Mouse (Mus musculus): ENCODE data around the gene Nol6. TPM values are rescaled to one million over a fixed set of nuclear protein-coding genes. Genes with fewer than 3 reads are reported as not detected.

Nol6 gene
- polyA plus RNA-seq, 2 experiments, result 8.5 to 9.5 TPM

DNA sequence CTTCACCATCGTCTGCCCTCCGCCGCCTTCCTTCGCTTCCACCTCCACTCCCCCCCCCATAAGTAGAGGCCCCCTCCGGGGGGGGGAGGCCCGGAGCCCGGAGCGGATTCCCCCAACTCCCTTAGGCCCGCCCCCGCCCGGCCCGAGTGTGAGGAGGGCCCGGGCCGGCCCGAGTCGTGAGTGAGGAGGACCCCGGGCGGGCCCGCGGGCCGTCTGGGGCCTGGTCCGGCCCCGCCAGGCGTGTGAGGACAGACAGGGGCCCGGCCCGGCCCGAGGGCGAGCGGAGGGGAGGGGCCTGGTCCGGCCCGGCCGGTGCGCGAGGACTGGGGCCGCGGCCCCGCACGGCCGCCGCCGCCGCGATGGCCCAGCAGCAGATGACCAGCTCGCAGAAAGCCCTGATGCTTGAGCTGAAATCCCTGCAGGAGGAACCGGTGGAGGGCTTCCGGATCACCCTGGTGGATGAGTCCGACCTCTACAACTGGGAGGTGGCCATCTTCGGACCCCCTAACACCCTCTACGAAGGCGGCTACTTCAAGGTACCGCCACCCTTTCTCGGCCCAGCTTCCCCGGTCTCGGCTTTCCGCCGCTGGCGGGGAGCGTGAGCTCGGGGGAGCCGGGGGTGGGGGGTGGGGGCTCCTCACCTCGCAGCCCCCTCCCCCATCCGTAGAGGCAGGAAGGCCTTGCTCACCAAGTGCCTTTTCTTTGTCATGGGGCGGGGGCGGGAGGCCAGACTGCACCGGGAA is 11.6 kb upstream of the Nol6 start, which contains the start of gene Ube2r2:
Gene Ube2r2, plus strand, starts transcription at position 33 of the 743 bp plus-strand sequence.
- peak within 1 kb of the TSS; percentile 98 for H3K9ac ChIP-seq (replicated peaks)
- H3K27ac ChIP-seq, result peak within 1 kb of the TSS; percentile 97
- DNase-seq (ENCODE audit: low read depth in 3 of 3, low spot score in 3 of 3) (no peak), ATAC-seq (ENCODE audit: insufficient read depth) (peak; percentile 66)
- no peaks in the 10 kb centered on the region for H3K9me3 ChIP-seq (ENCODE audit: control insufficient read depth, low read length)
- TF ChIP-seq CTCF (IDR thresholded peaks at IDR 0.05; ENCODE audit: low read depth), result no peak
- no peak for TF ChIP-seq EP300 (IDR thresholded peaks at IDR 0.05; ENCODE audit: low read depth)
- under 1% methylated on average over 63 of the region's 65 CpGs for WGBS (ENCODE audit: insufficient replicate concordance)
- H3K4me3 ChIP-seq (ENCODE audit: insufficient read depth in 1 of 2, low read depth in 2 of 2, low read length in 2 of 2), result peak within 1 kb of the TSS; percentile 96 to 97
- peak within 1 kb of the TSS; percentile 91 for H3K4me2 ChIP-seq (ENCODE audit: low read depth)
- H3K36me3 ChIP-seq (replicated peaks; ENCODE audit: control insufficient read depth, insufficient read depth, low read depth), result peaks cover 13% of the 10 kb centered on the region
- peaks cover 32% of the 10 kb centered on the region in 2 experiments for H3K4me1 ChIP-seq (replicated peaks; ENCODE audit: control insufficient read depth in 2 of 2, insufficient read depth in 2 of 2, low read length in 1 of 2)
- peaks cover 2% of the 10 kb centered on the region; the same call in 1 of the 2 replicates for H3K27me3 ChIP-seq (ENCODE audit: control insufficient read depth, insufficient read depth, low read length)

DNA sequence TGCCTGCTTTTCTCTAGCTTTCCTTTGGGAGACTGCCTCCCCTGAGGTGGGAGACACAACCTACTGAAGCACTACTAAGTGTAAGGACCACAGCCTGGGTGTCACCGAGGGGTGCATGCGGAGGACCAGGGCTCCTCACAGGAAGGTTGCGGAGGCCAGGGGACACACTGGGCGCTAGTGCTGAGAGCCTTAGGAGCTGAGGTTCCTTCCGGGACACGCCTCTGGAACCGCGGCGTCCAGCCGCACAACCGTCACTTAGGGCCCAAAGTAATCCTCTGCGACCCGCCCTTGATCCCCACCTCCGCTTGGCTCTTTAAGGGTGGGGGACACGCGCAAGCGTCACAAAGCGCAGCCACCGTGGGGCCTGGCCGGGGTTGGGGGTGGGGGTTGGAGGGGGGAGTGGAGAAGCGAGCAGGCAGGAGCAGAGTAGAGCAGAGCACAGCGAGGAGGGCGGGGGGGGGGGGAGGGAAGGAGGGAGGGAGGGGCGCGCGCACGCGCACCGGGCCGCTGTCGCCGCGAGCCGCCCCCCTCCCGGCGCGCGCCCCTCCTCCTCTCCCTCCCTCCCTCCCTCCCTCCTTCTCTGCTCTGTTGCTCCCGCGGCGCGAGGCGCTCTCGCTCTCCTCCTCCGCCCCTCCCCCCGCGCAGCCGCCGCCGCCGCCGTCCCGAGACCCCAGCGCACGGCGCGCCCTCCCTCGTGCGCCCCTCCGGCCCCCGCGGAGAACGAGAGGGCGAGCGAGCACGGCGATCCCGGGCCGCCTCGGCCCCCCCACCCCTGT is 10.9 kb upstream of the Nol6 start:
- ATAC-seq (ENCODE audit: insufficient read depth), result peak; percentile 84
- no peak for TF ChIP-seq EP300 (IDR thresholded peaks at IDR 0.05; ENCODE audit: low read depth)
- no peak for TF ChIP-seq CTCF (IDR thresholded peaks at IDR 0.05; ENCODE audit: low read depth)
- H3K9ac ChIP-seq (replicated peaks), result peak overlapping the region; percentile 98
- H3K27me3 ChIP-seq (ENCODE audit: control insufficient read depth, insufficient read depth, low read length), result peaks cover 2% of the 10 kb centered on the region; the same call in 1 of the 2 replicates
- WGBS (ENCODE audit: insufficient replicate concordance), result 0% methylated on average over 42 of the region's 70 CpGs
- H3K4me2 ChIP-seq (ENCODE audit: low read depth), result peak overlapping the region; percentile 91
- peaks cover 7% of the 10 kb centered on the region for H3K36me3 ChIP-seq (replicated peaks; ENCODE audit: control insufficient read depth, insufficient read depth, low read depth)
- H3K27ac ChIP-seq, result peak overlapping the region; percentile 97
- peak overlapping the region; percentile 96 to 97 for H3K4me3 ChIP-seq (ENCODE audit: insufficient read depth in 1 of 2, low read depth in 2 of 2, low read length in 2 of 2)
- DNase-seq (ENCODE audit: low read depth in 3 of 3, low spot score in 3 of 3), result peak in 2 of 3 experiments; percentile 64 to 68
- H3K9me3 ChIP-seq (ENCODE audit: control insufficient read depth, low read length), result no peaks in the 10 kb centered on the region
- peaks cover 39 to 40% of the 10 kb centered on the region in 2 experiments for H3K4me1 ChIP-seq (replicated peaks; ENCODE audit: control insufficient read depth in 2 of 2, insufficient read depth in 2 of 2, low read length in 1 of 2)

DNA sequence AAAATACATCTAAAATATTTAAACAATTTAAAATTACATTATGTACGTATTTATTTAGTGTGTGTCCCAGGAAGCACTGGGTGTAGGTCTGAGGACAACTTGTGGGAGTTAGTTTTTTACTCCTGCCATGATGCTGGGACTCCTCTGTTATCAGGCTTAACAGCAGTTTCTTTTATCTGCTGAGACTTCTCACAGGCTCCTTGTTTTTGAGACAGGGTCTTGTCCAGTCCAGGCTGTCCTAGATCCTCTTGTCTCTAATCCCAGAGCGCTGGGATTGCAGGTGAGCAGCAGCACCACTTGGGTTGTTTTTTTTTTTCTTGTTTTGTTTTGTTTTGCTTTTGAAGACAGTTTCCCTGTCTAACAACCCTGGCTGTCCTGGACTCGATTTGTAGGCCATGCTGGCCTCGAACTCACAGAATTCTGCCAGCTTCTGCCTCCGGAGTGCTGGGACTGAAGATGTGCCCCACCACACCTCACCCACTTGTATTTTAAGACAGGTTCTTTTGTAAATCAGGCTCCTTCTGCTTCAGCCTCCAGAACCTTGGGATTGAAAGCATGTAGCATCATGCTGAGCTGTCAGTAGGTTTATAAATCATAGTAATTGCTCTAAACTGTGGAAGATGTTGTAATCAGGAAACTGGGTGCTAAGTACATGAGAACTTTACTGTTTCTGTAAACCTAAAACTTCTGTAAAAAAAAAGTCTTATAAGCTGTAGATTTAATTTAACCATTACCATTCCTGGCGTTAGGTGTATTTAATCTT is 9.5 kb upstream of the Nol6 start:
- peak overlapping the region; percentile 56 for H3K9ac ChIP-seq (replicated peaks)

DNA sequence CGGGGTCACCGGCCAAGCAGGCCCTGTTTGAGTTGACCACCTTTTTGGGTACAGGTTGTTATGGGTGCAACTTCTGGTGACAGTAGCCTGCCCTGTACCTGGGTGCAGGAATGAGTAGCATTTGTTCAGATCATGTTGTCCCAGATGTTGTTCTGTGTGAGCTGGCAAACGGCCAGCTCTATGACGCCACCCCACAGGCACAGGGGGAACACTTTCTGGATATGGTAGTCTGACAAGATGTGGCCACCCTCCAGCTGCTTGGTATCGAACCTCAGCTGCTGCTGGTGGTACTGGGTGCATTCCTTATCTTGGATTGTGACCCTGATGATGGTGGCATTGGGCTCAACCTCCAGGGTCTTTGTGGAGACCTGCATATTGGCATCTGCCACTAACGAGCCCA is 8.2 kb upstream of the Nol6 start:
- no peak for DNase-seq (ENCODE audit: low read depth in 3 of 3, low spot score in 3 of 3)
- H3K27ac ChIP-seq, result peak overlapping the region; percentile 97
- H3K4me3 ChIP-seq (ENCODE audit: insufficient read depth in 1 of 2, low read depth in 2 of 2, low read length in 2 of 2), result no peak overlapping the region
- TF ChIP-seq EP300 (IDR thresholded peaks at IDR 0.05; ENCODE audit: low read depth), result no peak
- TF ChIP-seq CTCF (IDR thresholded peaks at IDR 0.05; ENCODE audit: low read depth), result no peak
- H3K4me2 ChIP-seq (ENCODE audit: low read depth), result no peak overlapping the region
- H3K36me3 ChIP-seq (replicated peaks; ENCODE audit: control insufficient read depth, insufficient read depth, low read depth), result no peaks in the 10 kb centered on the region
- 67% methylated on average over 6 of the region's 6 CpGs for whole genome bisulfite sequencing (ENCODE audit: insufficient replicate concordance)
- no peaks in the 10 kb centered on the region for H3K9me3 ChIP-seq (ENCODE audit: control insufficient read depth, low read length)
- H3K27me3 ChIP-seq (ENCODE audit: control insufficient read depth, insufficient read depth, low read length), result peaks cover 2% of the 10 kb centered on the region; the same call in 1 of the 2 replicates
- peaks cover 43 to 45% of the 10 kb centered on the region in 2 experiments for H3K4me1 ChIP-seq (replicated peaks; ENCODE audit: control insufficient read depth in 2 of 2, insufficient read depth in 2 of 2, low read length in 1 of 2)
- H3K9ac ChIP-seq (replicated peaks), result peak overlapping the region; percentile 9; the same call in 1 of the 2 replicates
- ATAC-seq (ENCODE audit: insufficient read depth), result no peak

More for the DNA sequence above, 9.5 kb upstream of the Nol6 start:
- H3K9me3 ChIP-seq (ENCODE audit: control insufficient read depth, low read length), result no peaks in the 10 kb centered on the region
- peak overlapping the region; percentile 91 for H3K4me2 ChIP-seq (ENCODE audit: low read depth)
- peak; percentile 61 to 76 (median 65) for DNase-seq (ENCODE audit: low read depth in 3 of 3, low spot score in 3 of 3)
- H3K4me1 ChIP-seq (replicated peaks; ENCODE audit: control insufficient read depth in 2 of 2, insufficient read depth in 2 of 2, low read length in 1 of 2), result peaks cover 45% of the 10 kb centered on the region in 2 experiments
- peaks cover 2% of the 10 kb centered on the region; the same call in 1 of the 2 replicates for H3K27me3 ChIP-seq (ENCODE audit: control insufficient read depth, insufficient read depth, low read length)
- WGBS (ENCODE audit: insufficient replicate concordance), result 43% methylated on average over 6 of the region's 6 CpGs
- H3K27ac ChIP-seq, result peak overlapping the region; percentile 97
- peak overlapping the region in 1 of 2 experiments; percentile 8; a peak in 1 of 4 replicates for H3K4me3 ChIP-seq (ENCODE audit: insufficient read depth in 1 of 2, low read depth in 2 of 2, low read length in 2 of 2)
- peaks cover 4% of the 10 kb centered on the region; the same call in 1 of the 2 replicates for H3K36me3 ChIP-seq (replicated peaks; ENCODE audit: control insufficient read depth, insufficient read depth, low read depth)
- TF ChIP-seq EP300 (IDR thresholded peaks at IDR 0.05; ENCODE audit: low read depth) (peak; percentile 74), CTCF (IDR thresholded peaks at IDR 0.05; ENCODE audit: low read depth) (no peak)
- no peak for ATAC-seq (ENCODE audit: insufficient read depth)
